In the genomic region with DNA sequence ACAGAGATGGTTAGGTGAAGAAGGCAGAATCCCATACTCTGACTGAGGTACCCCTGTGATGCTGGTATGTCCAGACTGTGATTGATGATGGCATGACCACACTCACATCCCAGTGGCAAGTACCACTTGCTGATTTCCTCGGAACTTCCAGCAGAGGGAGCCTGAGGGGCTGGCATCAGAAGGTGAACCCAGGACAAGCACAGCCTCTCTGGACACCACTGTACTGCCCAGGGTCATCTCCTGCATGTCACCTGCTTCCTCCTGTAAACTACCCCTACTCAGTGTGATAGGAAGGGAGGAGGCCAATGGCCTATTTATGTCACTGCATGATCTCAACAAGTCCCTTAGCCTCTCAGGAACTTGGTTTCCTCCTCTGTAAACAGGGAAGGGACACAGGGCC, we compare ENCODE assay signal across 8 mouse cellular contexts. TPM values are rescaled to one million over a fixed set of nuclear protein-coding genes. Genes with fewer than 3 reads are reported as not detected.
DNase-seq lines count a peak whose midpoint lies in the region; ATAC-seq and TF ChIP-seq lines count a peak whose summit lies in the region.

No protein-coding gene starts in this region.

- H3K4me1 ChIP-seq in midbrain, embryonic 14.5 days (ENCODE audit: control insufficient read depth, insufficient read depth, low read length), result no peaks in the 10 kb centered on the region
- H3K4me1 ChIP-seq in midbrain, embryonic 11.5 days (ENCODE audit: control insufficient read depth, insufficient read depth, low read length), result no peaks in the 10 kb centered on the region

- no peak for TF ChIP-seq POLR2A in brain, embryonic 14.5 days (IDR thresholded peaks at IDR 0.05; ENCODE audit: borderline replicate concordance, extremely low read depth, insufficient read depth, insufficient read length, poor library complexity, severe bottlenecking)

- DNase-seq in gastrocnemius, postnatal 25 days, result peak; percentile 10
- DNase-seq in gastrocnemius, postnatal 4 days (ENCODE audit: low spot score in 2 of 2), result no peak
- peak; percentile 44 for DNase-seq in midbrain, embryonic 14.5 days
- DNase-seq in midbrain, embryonic 11.5 days (ENCODE audit: low spot score, missing footprints), result no peak
- peak; percentile 38 for DNase-seq in brain, embryonic 14.5 days (ENCODE audit: low read depth)
- DNase-seq in layer of hippocampus, postnatal 10 days (ENCODE audit: low spot score in 2 of 2), result peak; percentile 32 to 47
- DNase-seq in MN1 (ENCODE audit: low spot score), result no peak
- no peak for DNase-seq in thymus, postnatal 36 days

- peak; percentile 70 for TF ChIP-seq CTCF in brain, embryonic 14.5 days (IDR thresholded peaks at IDR 0.05; ENCODE audit: borderline replicate concordance, extremely low read depth, insufficient read depth, insufficient read length)

- no peak overlapping the region for H3K9ac ChIP-seq in midbrain, embryonic 14.5 days (replicated peaks; ENCODE audit: low read length)
- no peak overlapping the region for H3K9ac ChIP-seq in midbrain, embryonic 11.5 days (ENCODE audit: low read length)

- no peak overlapping the region for H3K27ac ChIP-seq in midbrain, embryonic 14.5 days (replicated peaks; ENCODE audit: low read depth, low read length)
- H3K27ac ChIP-seq in midbrain, embryonic 11.5 days (ENCODE audit: low read depth, low read length), result no peak overlapping the region

- H3K9me3 ChIP-seq in midbrain, embryonic 14.5 days (ENCODE audit: control insufficient read depth, low read length), result no peaks in the 10 kb centered on the region
- no peaks in the 10 kb centered on the region for H3K9me3 ChIP-seq in midbrain, embryonic 11.5 days (ENCODE audit: control insufficient read depth, low read length)

- no peaks in the 10 kb centered on the region for H3K36me3 ChIP-seq in midbrain, embryonic 14.5 days (ENCODE audit: control insufficient read depth, insufficient read depth, low read length)
- H3K36me3 ChIP-seq in midbrain, embryonic 11.5 days (ENCODE audit: control insufficient read depth, insufficient read depth, low read length), result no peaks in the 10 kb centered on the region

- WGBS in midbrain, embryonic 14.5 days, result 12% methylated on average over 1 of the region's 1 CpGs
- WGBS in midbrain, embryonic 11.5 days, result 33% methylated on average over 1 of the region's 1 CpGs

- H3K4me2 ChIP-seq in midbrain, embryonic 14.5 days (ENCODE audit: low read length), result no peak overlapping the region
- no peak overlapping the region for H3K4me2 ChIP-seq in midbrain, embryonic 11.5 days

- no peak for ATAC-seq in midbrain, embryonic 14.5 days (ENCODE audit: low FRiP score, low TSS enrichment)
- no peak for ATAC-seq in midbrain, embryonic 11.5 days (ENCODE audit: low FRiP score)

- H3K4me3 ChIP-seq in midbrain, embryonic 14.5 days (replicated peaks; ENCODE audit: low read depth, low read length), result no peak overlapping the region
- no peak overlapping the region for H3K4me3 ChIP-seq in midbrain, embryonic 11.5 days (ENCODE audit: low read depth, low read length)

- no peaks in the 10 kb centered on the region for H3K27me3 ChIP-seq in midbrain, embryonic 14.5 days (ENCODE audit: control insufficient read depth, insufficient read depth, low read length)
- H3K27me3 ChIP-seq in midbrain, embryonic 11.5 days (ENCODE audit: control insufficient read depth, insufficient read depth, low read length), result no peaks in the 10 kb centered on the region

RNA-seq across cellular contexts. Expression of a gene that starts 27.3 kb away (rescaled TPM):
- total RNA-seq in gastrocnemius, postnatal 25 days (2021), result not detected
- under 1 TPM in 1 of 2 experiments, not detected in 1; 0.10 TPM for total RNA-seq in gastrocnemius, postnatal 4 days (2021)
- 8.7 and 11.4 TPM in 2 replicates for polyA plus RNA-seq in midbrain, embryonic 14.5 days (2014; fragmentation: Nextera tagmentation; extraction: Ambion mirVana)
- polyA plus RNA-seq in midbrain, embryonic 11.5 days (2014; fragmentation: Nextera tagmentation; extraction: Ambion mirVana), result 1.6 TPM in 2 replicates
- polyA plus RNA-seq in brain, embryonic 14.5 days (2012; rRNA removed), result 12.4 and 24.0 TPM in 2 replicates
- total RNA-seq in layer of hippocampus, postnatal 10 days (2021), result 10 to 100 TPM; 61.5 to 63.3 TPM

Comparison
In these comparisons a context has a peak if more than half of its experiments do, and no peak if none do; other contexts are left out.
1. DNase-seq: peak in gastrocnemius, postnatal 25 days (single experiment), midbrain, embryonic 14.5 days (single experiment), brain, embryonic 14.5 days (single experiment) and layer of hippocampus, postnatal 10 days (2 of 2); none in gastrocnemius, postnatal 4 days (0 of 2), midbrain, embryonic 11.5 days (single experiment), MN1 (single experiment) and thymus, postnatal 36 days (0 of 2).
2. RNA of a gene that starts 27.3 kb away (total RNA-seq): 61.5 to 63.3 TPM in layer of hippocampus, postnatal 10 days; 0.10 TPM in gastrocnemius, postnatal 4 days and not detected in gastrocnemius, postnatal 25 days; every median in the first group is over 10 times any median in the second.